Mouse (Mus musculus): ENCODE measurements at regions not wholly inside any gene's neighbourhood (a gene's known extent, or its start where the extent isn't known, plus 50 kb on each side); places are given as distances from the start of the nearest gene placed in this dataset.

DNA sequence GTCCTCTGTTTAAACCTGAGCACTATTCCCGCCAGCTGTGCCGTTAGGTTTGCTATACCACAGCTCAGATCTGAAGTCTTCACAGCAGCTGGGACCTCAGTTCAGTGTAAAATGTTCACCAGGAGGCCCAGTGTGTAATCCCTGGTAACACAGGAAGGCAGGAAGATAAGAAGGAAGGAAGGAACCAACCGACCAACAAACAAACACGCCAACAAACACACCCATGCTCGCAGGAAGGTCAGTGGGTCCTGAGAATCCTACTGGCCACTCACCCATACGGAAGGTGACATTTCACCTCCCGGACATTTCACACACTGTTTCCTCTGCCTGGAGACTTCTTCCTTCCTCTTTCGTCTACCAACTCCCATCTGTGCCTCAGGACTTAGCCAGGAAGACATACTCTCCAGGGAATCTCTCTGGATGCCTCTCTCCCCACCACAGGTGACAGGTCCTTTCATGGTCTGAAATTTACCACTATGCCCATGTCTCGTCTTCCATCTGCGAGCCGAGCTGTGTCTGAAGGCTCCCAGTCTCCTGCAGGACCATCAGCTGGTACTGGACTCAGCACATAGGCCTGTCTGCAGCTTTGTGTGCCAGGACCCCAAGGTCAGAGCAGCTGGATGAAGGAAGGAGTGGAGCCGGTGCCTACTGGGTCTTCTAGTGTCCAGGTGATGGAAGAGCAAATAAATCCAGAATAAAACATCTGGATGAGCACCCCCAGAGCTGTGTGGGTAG is 61.1 kb upstream of the Xpa start:
- no peak for ATAC-seq
- ChIA-PET CTCF (no interaction called here), POLR2A (no interaction called here)
- H3K27me3 ChIP-seq = no peaks in the 10 kb centered on the region
- DNase-seq (ENCODE audit: low read depth, low spot score) = no peak
- no peak for TF ChIP-seq CTCF (IDR thresholded peaks at IDR 0.05)
- in situ Hi-C loops (cut with MboI; ENCODE audit: low pct_unique_long_range_greater_than_20kb) = no loop called here

DNA sequence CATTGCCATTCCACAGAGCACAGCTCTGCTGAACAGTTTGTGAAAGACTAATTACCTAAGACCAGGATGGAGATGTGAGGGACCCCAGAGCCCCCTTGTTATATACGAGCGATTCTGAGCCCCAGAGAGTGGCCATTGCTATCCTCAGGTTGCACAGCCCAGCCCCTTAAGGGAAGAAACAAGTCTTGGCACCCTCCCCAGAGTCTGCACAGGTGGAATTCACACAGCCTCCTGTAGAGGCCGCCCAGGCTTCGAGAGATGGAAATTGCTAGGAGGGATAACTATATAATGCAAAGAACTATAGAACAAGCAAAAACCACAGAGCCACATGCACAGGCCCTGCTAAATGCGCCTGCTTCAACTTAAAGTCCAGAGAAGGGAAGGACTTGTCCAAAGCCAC is 62.7 kb upstream of the Xpa start:
- DNase-seq (ENCODE audit: low read depth, low spot score) (no peak), ATAC-seq (no peak)
- POLR2A ChIA-PET = no interaction called here
- in situ Hi-C loops (cut with MboI; ENCODE audit: low pct_unique_long_range_greater_than_20kb) = no loop called here
- TF ChIP-seq CTCF (IDR thresholded peaks at IDR 0.05) = no peak
- CTCF ChIA-PET = no interaction called here
- H3K27me3 ChIP-seq = no peaks in the 10 kb centered on the region

DNA sequence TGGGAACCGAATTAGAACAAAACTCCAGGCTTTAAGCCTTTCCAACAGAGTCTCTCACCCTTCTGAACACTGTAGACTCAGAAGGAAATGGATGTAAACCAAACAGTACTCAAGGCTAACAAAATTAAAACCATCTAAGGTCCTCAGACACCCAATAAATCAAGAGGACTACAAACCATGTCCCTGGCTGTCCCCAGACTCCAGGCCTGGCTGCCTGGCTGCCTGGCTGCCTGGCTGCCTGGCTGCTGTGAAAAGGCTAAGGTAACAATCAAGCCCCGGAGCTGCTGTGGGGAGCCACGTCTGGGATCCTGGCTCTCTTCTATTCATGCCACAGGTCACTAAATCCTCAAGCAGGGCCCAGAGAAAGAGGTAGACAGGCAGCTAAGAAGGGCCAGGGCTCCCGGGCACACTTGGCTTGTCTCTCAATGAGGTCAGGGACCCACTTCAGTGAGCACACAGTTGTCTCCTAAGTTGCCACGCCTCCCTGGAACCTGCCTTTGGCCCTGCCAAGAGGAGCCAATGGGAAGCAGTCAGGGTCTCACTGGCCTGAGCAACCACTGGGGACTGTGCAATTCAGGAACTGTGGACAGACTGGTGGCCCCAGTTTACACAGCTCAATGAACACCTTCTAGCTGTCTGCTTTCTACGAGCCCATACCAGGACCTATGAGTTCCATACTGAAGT is 72.6 kb upstream of the Xpa start:
- ATAC-seq = no peak
- ChIA-PET POLR2A (no interaction called here), CTCF (no interaction called here)
- no peak for DNase-seq (ENCODE audit: low read depth, low spot score)
- in situ Hi-C loops (cut with MboI; ENCODE audit: low pct_unique_long_range_greater_than_20kb) = no loop called here
- no peak for TF ChIP-seq CTCF (IDR thresholded peaks at IDR 0.05)
- H3K27me3 ChIP-seq = no peaks in the 10 kb centered on the region

DNA sequence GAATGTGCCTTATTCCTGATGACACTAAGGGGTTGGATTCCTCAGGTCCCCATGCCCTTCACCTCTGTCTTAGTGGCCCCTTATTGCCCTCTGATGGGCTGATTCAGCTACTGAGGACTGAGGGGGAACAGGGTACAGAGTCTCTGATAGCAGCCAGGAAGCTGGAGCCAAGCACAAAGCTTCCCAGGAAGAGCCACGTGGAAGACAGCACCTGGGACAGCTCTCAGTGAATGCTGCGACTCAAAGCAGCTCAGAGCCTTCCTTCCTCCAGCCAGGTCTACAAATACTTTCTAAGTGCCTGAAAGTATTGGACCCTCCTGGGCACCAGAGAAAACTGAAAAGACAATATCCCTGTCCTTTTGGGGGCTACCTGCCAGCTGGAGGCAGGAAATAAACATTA is 72.3 kb upstream of the Foxe1 start:
- POLR2A ChIA-PET = no interaction called here
- TF ChIP-seq CTCF (IDR thresholded peaks at IDR 0.05) = no peak
- no peak for ATAC-seq
- CTCF ChIA-PET = no interaction called here
- in situ Hi-C loops (cut with MboI; ENCODE audit: low pct_unique_long_range_greater_than_20kb) = no loop called here
- no peaks in the 10 kb centered on the region for H3K27me3 ChIP-seq
- no peak for DNase-seq (ENCODE audit: low read depth, low spot score)

DNA sequence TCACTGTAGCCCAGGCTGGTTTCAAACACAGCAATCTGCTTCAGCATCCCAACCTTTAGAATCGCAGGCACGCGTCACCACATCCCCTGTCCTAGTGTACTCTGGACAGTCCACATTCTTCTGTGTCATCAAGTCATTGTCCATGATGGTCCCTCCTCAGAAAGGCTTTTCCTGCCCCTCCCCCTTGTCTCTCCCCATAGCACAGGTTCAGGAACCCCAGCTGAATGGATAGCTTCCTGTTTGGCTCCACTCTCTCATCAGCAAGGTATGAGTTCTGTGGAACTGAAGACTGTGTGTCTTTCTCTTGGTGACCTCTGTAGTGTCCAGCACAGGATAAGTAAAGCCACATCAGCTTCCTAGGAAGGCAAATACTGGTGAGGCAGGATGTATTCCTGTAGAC is 67.6 kb upstream of the Foxe1 start:
- POLR2A ChIA-PET = no interaction called here
- CTCF ChIA-PET = no interaction called here
- H3K27me3 ChIP-seq = no peaks in the 10 kb centered on the region
- TF ChIP-seq CTCF (IDR thresholded peaks at IDR 0.05) = no peak
- no peak for DNase-seq (ENCODE audit: low read depth, low spot score)
- in situ Hi-C loops (cut with MboI; ENCODE audit: low pct_unique_long_range_greater_than_20kb) = no loop called here
- ATAC-seq = no peak

DNA sequence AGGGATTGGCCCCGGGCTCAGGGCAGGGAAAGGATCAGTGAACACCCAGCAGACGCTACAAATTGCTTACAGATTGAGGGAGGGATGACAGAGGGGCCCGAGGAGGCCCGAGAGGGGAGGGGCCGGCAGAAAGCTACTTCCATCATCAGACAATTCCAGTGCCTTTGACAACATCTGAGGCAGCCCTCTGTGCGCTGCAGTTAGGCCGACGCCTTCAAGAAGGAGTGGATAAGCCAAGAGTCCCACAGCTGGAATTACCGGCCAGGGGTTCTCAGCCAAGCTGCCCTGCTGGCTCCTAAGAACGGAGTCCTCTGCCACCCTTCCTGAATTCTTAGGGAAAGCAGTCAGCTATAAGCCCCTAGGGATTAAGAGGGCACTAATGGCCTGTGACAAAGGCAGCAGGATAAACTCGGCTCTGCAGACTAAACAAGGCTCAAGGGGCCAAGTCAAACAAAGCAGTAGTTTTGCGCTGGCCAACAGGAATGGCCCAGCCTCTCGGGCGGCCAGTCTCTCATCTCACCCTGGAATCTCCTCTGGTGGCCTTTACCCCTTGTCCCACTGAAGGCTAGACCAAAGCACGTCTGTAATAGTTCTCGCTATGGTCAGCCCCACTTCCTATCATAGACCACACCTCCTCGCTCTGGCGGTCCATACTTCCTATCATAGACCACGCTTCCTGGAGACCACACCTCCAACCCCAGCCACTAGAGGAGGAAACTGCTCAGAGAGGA is 66.4 kb upstream of the Foxe1 start:
- ChIA-PET POLR2A (no interaction called here), CTCF (no interaction called here)
- DNase-seq (ENCODE audit: low read depth, low spot score) = peak; percentile 22
- H3K27me3 ChIP-seq = no peaks in the 10 kb centered on the region
- in situ Hi-C loops (cut with MboI; ENCODE audit: low pct_unique_long_range_greater_than_20kb) = no loop called here
- ATAC-seq = peak; percentile 47
- TF ChIP-seq CTCF (IDR thresholded peaks at IDR 0.05) = no peak

DNA sequence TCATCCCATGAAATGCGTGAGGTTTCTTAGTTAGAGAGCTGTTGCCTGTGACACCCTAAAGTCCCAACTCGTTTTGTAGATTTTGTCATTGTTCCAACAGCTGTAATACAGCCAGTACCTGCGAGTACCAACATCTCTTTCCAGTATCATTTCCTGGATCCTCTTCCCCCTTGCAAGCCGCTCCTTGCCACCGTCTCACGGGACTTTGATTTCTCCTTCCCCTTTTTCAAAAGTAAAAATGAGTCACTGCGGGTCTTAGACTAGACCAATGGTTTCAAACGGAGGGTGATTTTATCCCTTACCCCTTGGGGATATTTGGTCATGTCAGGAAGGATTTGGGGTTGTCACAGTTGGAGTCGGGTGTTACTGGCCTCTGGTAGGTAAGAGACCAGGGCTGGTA is 56.5 kb upstream of the Foxe1 start:
- POLR2A ChIA-PET = no interaction called here
- in situ Hi-C loops (cut with MboI; ENCODE audit: low pct_unique_long_range_greater_than_20kb) = no loop called here
- no peak for ATAC-seq

DNA sequence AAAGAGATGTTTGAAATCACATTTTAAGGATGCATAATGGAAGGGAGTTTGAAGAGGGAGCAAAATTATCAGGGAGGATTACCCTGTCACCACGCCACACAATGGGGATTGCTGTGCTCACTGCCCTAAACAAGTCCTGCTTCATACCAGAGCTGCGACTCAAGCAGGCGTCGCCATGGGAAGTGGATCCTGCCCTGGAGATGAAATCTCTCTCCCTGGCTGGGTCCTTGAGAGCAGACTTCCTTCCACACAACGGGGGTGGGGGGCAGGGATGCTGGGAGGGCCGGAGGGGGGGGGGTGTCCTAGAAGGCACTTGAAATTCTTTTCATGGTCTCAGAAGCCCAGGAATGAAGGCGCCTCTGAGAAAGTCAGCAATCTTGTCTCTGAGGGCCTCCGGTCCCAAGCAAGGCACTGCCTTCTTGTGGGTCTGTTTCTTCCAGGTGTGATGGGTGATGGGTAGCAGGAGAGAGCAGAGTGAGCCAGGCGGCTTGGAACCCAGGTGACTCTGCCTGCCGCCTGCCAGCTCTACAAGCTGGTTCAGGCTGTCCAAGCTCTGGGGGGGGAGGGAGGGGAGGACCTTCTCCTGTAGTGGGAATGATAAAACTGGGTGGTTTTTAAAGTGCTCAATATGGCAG is 51.7 kb upstream of the Foxe1 start:
- DNase-seq (ENCODE audit: low read depth, low spot score) (no peak), ATAC-seq (no peak)
- ChIA-PET CTCF (no interaction called here), POLR2A (no interaction called here)
- in situ Hi-C loops (cut with MboI; ENCODE audit: low pct_unique_long_range_greater_than_20kb) = no loop called here
- TF ChIP-seq CTCF (IDR thresholded peaks at IDR 0.05) = no peak
- H3K27me3 ChIP-seq = no peaks in the 10 kb centered on the region

More for the DNA sequence above, 56.5 kb upstream of the Foxe1 start:
- TF ChIP-seq CTCF (IDR thresholded peaks at IDR 0.05) = no peak
- no peaks in the 10 kb centered on the region for H3K27me3 ChIP-seq
- DNase-seq (ENCODE audit: low read depth, low spot score) = no peak
- CTCF ChIA-PET = no interaction called here

Data from Patski (cell line).